ENCODE assay signal across 13 mouse cellular contexts in the genomic region with DNA sequence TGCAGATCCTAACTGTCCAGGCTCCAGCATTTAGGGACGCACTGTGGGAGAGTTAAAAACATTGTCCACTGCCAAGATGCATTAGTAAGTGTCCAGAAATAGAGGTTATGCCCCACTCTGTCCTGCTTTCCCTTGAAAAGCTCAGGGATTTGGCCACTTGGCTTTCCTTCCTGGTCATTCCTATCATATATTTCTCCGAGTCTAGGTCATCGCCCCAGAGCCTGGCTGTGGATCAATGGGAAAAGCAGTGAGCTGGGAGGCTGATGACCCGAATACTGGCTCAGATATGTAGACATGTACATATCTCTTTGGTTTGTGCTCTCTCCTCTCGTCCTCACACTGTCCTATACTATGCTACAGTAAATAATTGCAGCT.
DNase-seq lines count a peak whose midpoint lies in the region; ATAC-seq and TF ChIP-seq lines count a peak whose summit lies in the region.
"Had no signal": no experiment of that assay in that cellular context is flagged by ENCODE, and none has a peak within 500 bp of the region (broad histone marks: within the 10 kb centered on the region; RNA-seq: fewer than 3 reads in every experiment).

No protein-coding gene starts in this region.

- no peak overlapping the region for H3K4me2 ChIP-seq in heart, embryonic 11.5 days
- H3K4me2 ChIP-seq in midbrain, embryonic 16.5 days (ENCODE audit: low read length) = no peak overlapping the region
- no peak overlapping the region for H3K4me2 ChIP-seq in midbrain, embryonic 14.5 days (ENCODE audit: low read length)
- H3K4me2 ChIP-seq: forebrain, embryonic 12.5 days; neural tube, embryonic 12.5 days had no signal

- no peaks in the 10 kb centered on the region for H3K36me3 ChIP-seq in heart, embryonic 11.5 days (ENCODE audit: control insufficient read depth, insufficient read depth, low read length)
- H3K36me3 ChIP-seq in midbrain, embryonic 16.5 days (ENCODE audit: control insufficient read depth, insufficient read depth, low read length) = no peaks in the 10 kb centered on the region
- H3K36me3 ChIP-seq in midbrain, embryonic 14.5 days (ENCODE audit: control insufficient read depth, insufficient read depth, low read length) = no peaks in the 10 kb centered on the region
- H3K36me3 ChIP-seq: forebrain, embryonic 12.5 days; neural tube, embryonic 12.5 days had no signal

- no peaks in the 10 kb centered on the region for H3K4me1 ChIP-seq in heart, embryonic 11.5 days (ENCODE audit: control insufficient read depth, insufficient read depth, low read length)
- H3K4me1 ChIP-seq in midbrain, embryonic 16.5 days (ENCODE audit: control insufficient read depth, insufficient read depth, low read length) = peaks cover 14% of the 10 kb centered on the region
- peaks cover 9% of the 10 kb centered on the region for H3K4me1 ChIP-seq in midbrain, embryonic 14.5 days (ENCODE audit: control insufficient read depth, insufficient read depth, low read length)

- no peak overlapping the region for H3K9ac ChIP-seq in heart, embryonic 11.5 days (ENCODE audit: low read depth, low read length)
- H3K9ac ChIP-seq in midbrain, embryonic 16.5 days (ENCODE audit: low read depth, low read length) = no peak overlapping the region
- H3K9ac ChIP-seq in midbrain, embryonic 14.5 days (replicated peaks; ENCODE audit: low read length) = no peak overlapping the region
- H3K9ac ChIP-seq: forebrain, embryonic 12.5 days; neural tube, embryonic 12.5 days had no signal

- H3K4me3 ChIP-seq in heart, embryonic 11.5 days (ENCODE audit: low read depth, low read length) = no peak overlapping the region
- no peak overlapping the region for H3K4me3 ChIP-seq in layer of hippocampus, adult 2 months
- H3K4me3 ChIP-seq in midbrain, embryonic 16.5 days (ENCODE audit: low read depth, low read length) = no peak overlapping the region
- H3K4me3 ChIP-seq in midbrain, embryonic 14.5 days (replicated peaks; ENCODE audit: low read depth, low read length) = no peak overlapping the region
- H3K4me3 ChIP-seq: forebrain, embryonic 12.5 days; neural tube, embryonic 12.5 days had no signal

- no peak for ATAC-seq in heart, embryonic 11.5 days (replicated peaks; ENCODE audit: insufficient number of reproducible peaks, low FRiP score, low TSS enrichment)
- ATAC-seq in midbrain, embryonic 16.5 days = 0 out of 2 replicates have a peak, but pooled peaks have one; percentile 11
- ATAC-seq in midbrain, embryonic 14.5 days (ENCODE audit: low FRiP score, low TSS enrichment) = no peak

- peak; percentile 11 for DNase-seq in heart, adult 8-10 months (ENCODE audit: low spot score)
- no peak for DNase-seq in layer of hippocampus, adult 2 months (ENCODE audit: low spot score in 2 of 2)
- no peak for DNase-seq in layer of hippocampus, postnatal 25 days (ENCODE audit: extremely low spot score in 1 of 2, low spot score in 1 of 2)
- no peak for DNase-seq in midbrain, embryonic 14.5 days
- no peak for DNase-seq in kidney, adult 9 months
- DNase-seq: B cell, adult 2 months; right cerebral cortex, postnatal 4 days; thymus, adult 18-20 months had no signal

- no peak overlapping the region for H3K27ac ChIP-seq in heart, embryonic 11.5 days (ENCODE audit: low read depth, low read length)
- peak overlapping the region; percentile 3; the same call in 1 of the 2 replicates for H3K27ac ChIP-seq in layer of hippocampus, adult 2 months
- H3K27ac ChIP-seq in midbrain, embryonic 16.5 days (ENCODE audit: low read length) = no peak overlapping the region
- H3K27ac ChIP-seq in midbrain, embryonic 14.5 days (replicated peaks; ENCODE audit: low read depth, low read length) = no peak overlapping the region
- H3K27ac ChIP-seq: forebrain, embryonic 12.5 days; kidney, postnatal 0 days; neural tube, embryonic 12.5 days had no signal

- WGBS in heart, embryonic 11.5 days (ENCODE audit: insufficient replicate concordance) = 62% methylated on average over 5 of the region's 5 CpGs
- WGBS in midbrain, embryonic 16.5 days = 62% methylated on average over 5 of the region's 5 CpGs
- WGBS in midbrain, embryonic 14.5 days = 68% methylated on average over 5 of the region's 5 CpGs

- no peaks in the 10 kb centered on the region for H3K27me3 ChIP-seq in heart, embryonic 11.5 days (ENCODE audit: control insufficient read depth, insufficient read depth, low read length)
- H3K27me3 ChIP-seq in midbrain, embryonic 16.5 days (ENCODE audit: control insufficient read depth, insufficient read depth, low read depth, low read length) = no peaks in the 10 kb centered on the region
- H3K27me3 ChIP-seq in midbrain, embryonic 14.5 days (ENCODE audit: control insufficient read depth, insufficient read depth, low read length) = no peaks in the 10 kb centered on the region
- H3K27me3 ChIP-seq: forebrain, embryonic 12.5 days; neural tube, embryonic 12.5 days had no signal

- no peak for TF ChIP-seq CTCF in layer of hippocampus, adult 2 months (conservative IDR thresholded peaks at IDR 0.05)

- no peaks in the 10 kb centered on the region for H3K9me3 ChIP-seq in heart, embryonic 11.5 days (replicated peaks; ENCODE audit: control insufficient read depth, low read length)
- no peaks in the 10 kb centered on the region for H3K9me3 ChIP-seq in midbrain, embryonic 16.5 days (replicated peaks; ENCODE audit: control insufficient read depth, low read length, poor library complexity, severe bottlenecking)
- H3K9me3 ChIP-seq in midbrain, embryonic 14.5 days (ENCODE audit: control insufficient read depth, low read length) = no peaks in the 10 kb centered on the region
- H3K9me3 ChIP-seq: forebrain, embryonic 12.5 days; neural tube, embryonic 12.5 days had no signal
